Mouse (Mus musculus) cerebellum, adult 11-12 months (tissue): ENCODE measurements around the gene Gm20825.
"Not testable (repeated sequence)": the region's sequence is repeated elsewhere in the genome, so short reads cannot be mapped to it uniquely, and the experiment has no call there.

Experiments used
- DNase-seq: peaks from one replicate; pipeline ENCODE4 v3.0.0; 2022

Gene Gm20825

GRCm38 (mm10) chrY:8071407-8071806 is at the start of gene Gm20825:
Gm20825 (minus strand) TSS chrY:8071507.
- not testable (repeated sequence) for DNase-seq
